Mouse (Mus musculus): ENCODE results near the gene Fdxacb1. TPM values are rescaled to one million over a fixed set of nuclear protein-coding genes. Genes with fewer than 3 reads are reported as not detected.

Fdxacb1 gene
- polyA plus RNA-seq, 1 experiment from 2014 or later: 10.1 TPM

- no peak overlapping the region for H3K9ac ChIP-seq (ENCODE audit: low read length)
- ATAC-seq (no peak), DNase-seq (ENCODE audit: low spot score) (no peak)
- no peak overlapping the region for H3K4me3 ChIP-seq (ENCODE audit: low read depth, low read length)
- H3K27me3 ChIP-seq (replicated peaks; ENCODE audit: control insufficient read depth, insufficient read depth, low read length): no peaks in the 10 kb centered on the region
- H3K4me2 ChIP-seq (ENCODE audit: low read length): no peak overlapping the region
- no peaks in the 10 kb centered on the region for H3K9me3 ChIP-seq (replicated peaks; ENCODE audit: control insufficient read depth, low read length)
- no peaks in the 10 kb centered on the region for H3K4me1 ChIP-seq (ENCODE audit: control insufficient read depth, insufficient read depth, low read length)
- H3K36me3 ChIP-seq (ENCODE audit: control insufficient read depth, insufficient read depth, low read length): peaks cover 50% of the 10 kb centered on the region
- H3K27ac ChIP-seq (ENCODE audit: low read depth, low read length): no peak overlapping the region
- WGBS: 86% methylated on average over 6 of the region's 6 CpGs
Observed at GRCm38 (mm10) chr9:50821651-50822050, 53.6 kb downstream of the Fdxacb1 start.

- no peak overlapping the region for H3K4me2 ChIP-seq (ENCODE audit: low read length)
- peaks cover 44% of the 10 kb centered on the region for H3K36me3 ChIP-seq (ENCODE audit: control insufficient read depth, insufficient read depth, low read length)
- H3K4me1 ChIP-seq (ENCODE audit: control insufficient read depth, insufficient read depth, low read length): no peaks in the 10 kb centered on the region
- H3K9ac ChIP-seq (ENCODE audit: low read length): no peak overlapping the region
- no peaks in the 10 kb centered on the region for H3K9me3 ChIP-seq (replicated peaks; ENCODE audit: control insufficient read depth, low read length)
- H3K4me3 ChIP-seq (ENCODE audit: low read depth, low read length): no peak overlapping the region
- no peak for DNase-seq (ENCODE audit: low spot score)
- no peak for ATAC-seq
- 92% methylated on average over 5 of the region's 5 CpGs for WGBS
- H3K27ac ChIP-seq (ENCODE audit: low read depth, low read length): no peak overlapping the region
- no peaks in the 10 kb centered on the region for H3K27me3 ChIP-seq (replicated peaks; ENCODE audit: control insufficient read depth, insufficient read depth, low read length)
Observed at GRCm38 (mm10) chr9:50822216-50822615, 54.2 kb downstream of the Fdxacb1 start.

Other genes starting within 250 kb of the Fdxacb1 start
- gene Pts, start 239.5 kb upstream of the Fdxacb1 start, polyA plus RNA-seq (2014; fragmentation: Nextera tagmentation; extraction: Ambion mirVana): 87.3 and 94.5 TPM in 2 replicates
- 17.8 and 18.4 TPM in 2 replicates for gene Il18, start 213.4 kb upstream of the Fdxacb1 start, polyA plus RNA-seq (2014; fragmentation: Nextera tagmentation; extraction: Ambion mirVana)
- gene Bco2, start 213.1 kb upstream of the Fdxacb1 start, polyA plus RNA-seq (2014; fragmentation: Nextera tagmentation; extraction: Ambion mirVana): 0.60 and 0.63 TPM in 2 replicates
- gene Tex12, start 206.9 kb upstream of the Fdxacb1 start, polyA plus RNA-seq (2014; fragmentation: Nextera tagmentation; extraction: Ambion mirVana): 0.25 TPM in 1 of 2 replicates, not detected in the other
- 261 and 273 TPM in 2 replicates for gene Sdhd, start 164.4 kb upstream of the Fdxacb1 start, polyA plus RNA-seq (2014; fragmentation: Nextera tagmentation; extraction: Ambion mirVana)
- gene Timm8b, start 164.3 kb upstream of the Fdxacb1 start, polyA plus RNA-seq (2014; fragmentation: Nextera tagmentation; extraction: Ambion mirVana): 388 and 475 TPM in 2 replicates
- gene Pih1d2, start 150.9 kb upstream of the Fdxacb1 start, polyA plus RNA-seq (2014; fragmentation: Nextera tagmentation; extraction: Ambion mirVana): 5.1 and 5.8 TPM in 2 replicates
- gene Nkapd1, start 150.8 kb upstream of the Fdxacb1 start, polyA plus RNA-seq (2014; fragmentation: Nextera tagmentation; extraction: Ambion mirVana): 18.3 and 22.0 TPM in 2 replicates
- gene Dlat, start 108.5 kb upstream of the Fdxacb1 start, polyA plus RNA-seq (2014; fragmentation: Nextera tagmentation; extraction: Ambion mirVana): 50.9 and 55.0 TPM in 2 replicates
- gene Dixdc1, start 28.7 kb upstream of the Fdxacb1 start, polyA plus RNA-seq (2014; fragmentation: Nextera tagmentation; extraction: Ambion mirVana): 21.6 and 27.1 TPM in 2 replicates
- gene 2310030G06Rik, start 21.7 kb upstream of the Fdxacb1 start, polyA plus RNA-seq (2014; fragmentation: Nextera tagmentation; extraction: Ambion mirVana): 1.0 and 1.1 TPM in 2 replicates
- 9.7 and 12.6 TPM in 2 replicates for gene Cryab, start 16.9 kb upstream of the Fdxacb1 start, polyA plus RNA-seq (2014; fragmentation: Nextera tagmentation; extraction: Ambion mirVana)
- 0.70 TPM in 1 of 2 replicates, not detected in the other for gene Hspb2, start 15.9 kb upstream of the Fdxacb1 start, polyA plus RNA-seq (2014; fragmentation: Nextera tagmentation; extraction: Ambion mirVana)
- gene Alg9, start 6.8 kb downstream of the Fdxacb1 start, polyA plus RNA-seq (2014; fragmentation: Nextera tagmentation; extraction: Ambion mirVana): 49.2 and 54.9 TPM in 2 replicates
- 55.1 and 65.0 TPM in 2 replicates for gene 1110032A03Rik, start 7.3 kb downstream of the Fdxacb1 start, polyA plus RNA-seq (2014; fragmentation: Nextera tagmentation; extraction: Ambion mirVana)
- 78.9 and 94.5 TPM in 2 replicates for gene Ppp2r1b, start 77.1 kb downstream of the Fdxacb1 start, polyA plus RNA-seq (2014; fragmentation: Nextera tagmentation; extraction: Ambion mirVana)
- gene Sik2, start 240.8 kb downstream of the Fdxacb1 start, polyA plus RNA-seq (2014; fragmentation: Nextera tagmentation; extraction: Ambion mirVana): 12.6 and 14.3 TPM in 2 replicates